Mouse (Mus musculus) adrenal gland, adult (tissue): Measurements from ENCODE around the gene Rhod.

ENCODE experiments used
- DNase-seq, 2 experiments: peaks; one replicate each; pipeline ENCODE4 v3.0.0; 2022 to 2023; ENCODE audit warnings: low spot score in 1 of 2; ENCODE audit not compliant: inconsistent age in 2 of 2

The Rhod gene

DNA sequence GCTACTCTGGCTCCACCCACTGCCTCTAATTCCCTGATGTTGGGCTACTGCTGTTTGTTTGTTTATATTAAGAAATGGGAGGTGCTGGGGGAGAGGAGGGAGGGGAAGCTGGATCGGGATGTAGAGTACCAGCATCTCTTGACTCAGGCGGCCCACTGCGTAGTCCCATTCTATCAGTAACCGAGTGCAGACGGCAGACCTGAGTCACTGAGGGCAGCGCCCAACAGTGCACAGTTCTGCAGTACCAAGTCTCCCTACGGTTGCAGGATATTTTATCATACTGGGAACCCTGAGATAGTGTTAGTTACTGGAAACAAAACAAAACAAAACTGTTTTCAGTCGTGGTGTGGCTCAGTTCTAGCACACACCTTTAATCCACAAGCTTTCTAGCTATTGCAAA, 11.9 kb upstream of the Rhod start:
- DNase-seq = no peak

DNA sequence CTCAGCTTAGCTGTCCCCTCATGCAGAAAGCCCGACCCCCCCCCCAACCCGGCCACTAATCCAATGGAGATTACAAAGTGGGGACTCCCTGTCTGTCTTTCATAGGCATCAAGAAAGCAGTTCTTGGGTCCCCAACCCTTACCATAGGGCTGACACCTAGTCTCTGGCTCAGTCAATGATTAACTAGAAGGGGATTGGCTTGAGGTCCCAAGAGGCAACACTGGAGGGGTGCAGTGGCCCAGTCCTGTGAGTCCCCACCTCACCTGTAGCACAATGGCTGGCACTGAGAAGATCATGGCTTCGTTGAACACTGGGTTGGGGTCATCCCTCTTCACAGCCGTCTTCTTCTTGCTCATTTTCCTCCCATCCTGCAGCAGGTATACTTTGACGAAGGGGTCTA, 11.4 kb upstream of the Rhod start:
- DNase-seq = no peak

DNA sequence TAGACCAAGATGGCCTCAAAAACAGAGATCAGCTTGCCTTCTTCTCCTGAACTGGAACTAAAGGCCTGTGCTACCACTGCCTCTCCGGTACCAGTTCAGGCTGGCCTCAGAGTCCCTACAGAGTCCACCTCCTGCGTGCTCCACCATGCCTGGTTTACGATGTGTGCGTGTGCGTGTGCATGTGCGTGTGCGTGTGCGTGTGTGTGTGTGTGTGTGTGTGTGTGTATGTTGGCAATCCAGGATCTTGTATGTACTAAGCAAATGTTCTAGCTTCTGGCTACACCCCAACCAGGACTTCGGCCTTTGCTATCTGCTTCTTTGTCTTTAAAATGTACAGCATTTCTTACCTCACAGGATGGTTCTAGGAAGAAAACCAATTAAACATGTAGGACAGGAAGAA, 10.0 kb upstream of the Rhod start:
- no peak for DNase-seq

DNA sequence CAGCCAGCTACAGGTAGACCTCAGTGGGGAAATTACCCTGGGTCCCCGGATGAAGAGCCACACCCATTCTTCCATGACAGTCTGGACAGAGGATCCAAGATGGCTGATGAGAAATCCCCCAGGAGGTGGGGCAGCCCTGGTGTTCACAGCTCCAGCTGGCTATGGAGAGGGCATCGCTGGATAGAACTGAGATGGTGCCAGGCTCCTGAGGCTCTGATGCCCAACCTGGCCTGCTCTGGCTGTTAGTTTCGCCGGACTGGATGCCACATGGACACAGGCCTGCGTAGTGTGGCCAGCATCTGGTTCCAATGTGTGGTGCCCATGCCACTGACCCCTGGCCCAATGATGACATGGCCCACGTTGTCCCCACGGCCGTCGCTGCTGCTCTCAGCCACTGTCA, 8.2 kb upstream of the Rhod start:
- DNase-seq = no peak

DNA sequence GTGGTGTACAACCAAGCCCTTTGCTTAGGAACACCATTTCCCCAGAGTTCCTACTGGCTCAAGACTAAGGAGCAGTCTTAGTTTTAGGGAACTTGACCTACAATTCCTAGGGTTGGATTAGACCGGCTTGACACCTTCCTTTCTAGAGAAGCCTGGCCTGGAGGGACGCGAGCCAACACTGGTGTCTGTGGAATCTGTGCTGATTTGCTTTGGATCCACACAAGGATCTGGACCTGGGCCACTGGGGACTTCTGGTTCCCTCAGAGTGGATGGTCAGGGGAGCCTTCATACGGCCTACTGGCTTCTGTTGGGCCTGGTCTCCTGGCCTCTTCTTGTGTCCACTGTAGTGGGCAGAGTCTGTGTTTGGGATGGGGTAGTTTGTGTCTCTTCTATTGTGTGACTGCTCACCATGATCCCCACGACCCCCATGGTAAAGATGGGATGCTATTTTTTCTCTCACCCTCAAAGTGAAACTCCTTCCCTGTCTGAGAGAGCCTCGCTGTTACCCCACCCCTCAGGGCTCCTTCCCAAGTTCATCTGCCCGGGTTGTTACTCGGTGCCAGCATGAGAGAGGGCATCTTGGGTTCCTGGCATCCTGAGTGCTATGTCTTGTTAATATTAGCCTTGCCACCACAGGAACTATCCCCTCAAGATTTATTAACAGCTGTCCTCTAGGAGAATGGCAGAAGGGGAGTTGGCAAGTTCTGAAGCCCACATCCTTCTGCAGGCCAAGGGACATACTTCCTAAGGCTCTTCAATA, 7.6 kb upstream of the Rhod start:
- DNase-seq = peak in 1 of 2 experiments; percentile 25

DNA sequence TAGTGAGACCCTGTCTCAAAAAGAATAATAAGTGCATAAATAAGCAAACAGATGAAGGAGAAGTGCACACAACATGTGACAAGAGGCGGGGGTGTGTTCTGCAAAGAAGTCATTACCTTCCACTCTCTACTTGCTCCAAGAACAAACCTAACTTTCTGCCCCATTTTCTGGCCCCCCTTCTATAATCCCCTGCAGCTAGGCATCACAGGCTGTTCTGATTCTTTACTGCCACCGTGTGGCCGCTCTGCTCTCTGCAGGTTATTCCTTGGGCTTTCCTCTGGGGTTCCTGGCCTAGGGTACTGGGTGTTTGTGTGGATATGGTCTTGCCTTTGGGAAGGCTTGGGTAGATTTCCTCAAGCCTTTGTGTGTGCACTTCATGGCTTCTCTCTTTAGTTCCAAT, 3.2 kb upstream of the Rhod start:
- peak; percentile 75 to 91 for DNase-seq

DNA sequence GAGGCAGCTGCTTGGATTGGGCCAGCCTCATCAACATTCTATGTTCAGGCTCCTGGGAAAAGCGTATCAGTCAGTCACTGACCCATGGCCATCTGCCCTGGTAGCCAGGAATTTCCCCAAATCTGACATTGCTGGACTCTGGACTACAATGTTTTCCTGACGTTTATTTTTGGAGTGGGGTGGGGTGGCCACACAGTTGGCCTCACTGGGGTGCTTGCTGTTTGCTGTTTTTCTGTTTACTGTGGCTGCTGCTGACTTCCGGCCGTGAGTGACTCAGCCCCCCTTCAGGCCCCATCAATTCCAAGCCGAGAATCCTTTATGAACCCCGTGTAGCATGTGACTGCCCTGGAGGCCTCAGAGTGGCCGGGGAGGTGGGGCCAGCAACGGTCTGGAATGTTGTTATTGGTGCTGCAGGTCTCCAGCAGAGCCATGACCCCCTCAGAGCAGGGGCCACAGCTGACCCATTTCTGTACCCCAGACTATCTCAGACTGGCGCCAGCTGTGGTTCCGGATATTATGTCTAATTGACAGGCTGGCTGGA, 2.5 kb upstream of the Rhod start:
- peak; percentile 53 to 66 for DNase-seq

DNA sequence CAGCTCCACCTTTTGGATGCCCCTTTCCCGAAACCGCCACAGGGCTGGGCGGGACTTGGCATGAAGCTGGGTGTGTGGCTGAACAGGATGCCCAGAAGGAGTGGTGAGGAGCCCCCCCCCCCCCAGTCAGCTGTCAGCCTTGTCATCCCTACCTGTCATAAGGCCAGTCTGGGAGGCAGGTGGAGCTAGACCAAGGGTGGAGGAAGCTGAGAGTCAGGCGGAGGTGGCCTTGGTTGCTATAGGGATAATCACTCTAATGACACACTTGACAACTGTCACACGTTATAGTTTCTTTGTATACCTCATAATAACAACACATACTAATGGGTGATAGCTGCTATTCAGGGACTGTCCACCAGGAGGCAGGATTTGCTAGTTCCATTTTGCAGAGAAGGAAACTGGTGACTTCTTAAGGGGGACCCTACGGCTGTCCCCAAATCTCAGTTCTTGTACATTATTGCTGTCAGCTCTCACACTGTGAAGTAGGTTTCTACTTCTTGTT, 1.9 kb upstream of the Rhod start:
- DNase-seq = peak; percentile 55 to 86

DNA sequence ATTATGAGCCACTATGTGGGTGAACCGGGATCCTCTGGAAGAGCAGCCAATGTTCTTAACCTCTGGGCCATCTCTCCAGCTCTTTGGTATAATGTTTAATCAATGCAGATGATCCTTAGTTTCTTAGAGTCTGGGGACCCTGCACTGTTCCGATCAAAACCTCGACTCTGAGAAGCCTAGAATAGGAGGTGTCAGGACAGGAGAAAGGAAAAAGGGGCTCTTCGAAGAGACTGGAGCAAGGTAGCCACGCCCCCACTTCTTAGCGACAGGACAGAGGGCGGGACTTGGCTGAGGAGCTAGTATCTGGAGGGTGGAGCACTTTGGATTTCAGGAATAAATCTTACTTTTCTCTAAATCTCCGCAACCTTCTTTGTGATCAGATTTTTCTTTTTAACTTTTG, 990 bp upstream of the Rhod start:
- DNase-seq = peak; percentile 69 to 83

DNA sequence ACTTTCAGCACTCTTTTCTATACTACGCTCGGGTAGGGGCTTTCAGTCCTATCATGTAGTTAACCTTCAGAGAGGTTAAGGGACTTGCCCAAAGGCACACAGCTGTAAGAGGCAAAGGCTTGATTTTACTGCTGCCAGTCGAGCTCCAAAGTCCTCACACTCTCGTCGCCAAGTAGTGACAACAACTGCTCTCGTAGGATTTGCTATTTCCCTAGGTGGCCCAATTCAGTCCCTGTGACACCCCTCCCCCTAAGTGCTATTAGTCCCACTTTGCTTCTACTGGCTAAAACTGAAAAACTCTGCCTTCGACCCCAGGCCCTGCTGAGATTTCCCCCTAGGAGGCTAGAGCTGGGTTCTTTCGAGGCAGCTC, 456 bp downstream of the Rhod start:
- no peak for DNase-seq

DNA sequence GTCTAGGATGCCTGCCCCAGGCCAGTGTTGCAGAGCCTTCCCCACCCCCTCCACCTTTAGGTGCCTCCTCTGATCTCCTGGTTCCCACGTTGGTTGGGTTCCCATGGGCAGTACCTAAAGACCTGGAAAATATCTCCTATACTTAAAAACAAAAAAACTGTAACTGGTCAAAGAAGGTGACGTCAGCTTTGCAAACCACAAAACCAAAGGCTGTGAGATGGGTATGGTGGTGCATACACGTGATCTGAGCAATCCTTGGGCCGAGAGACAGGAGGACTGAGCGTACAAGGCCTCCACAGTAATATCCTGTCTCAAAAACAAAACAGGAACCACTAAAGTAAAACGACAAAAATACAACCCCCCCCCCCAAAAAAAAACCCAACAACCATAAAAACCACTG, 1.3 kb downstream of the Rhod start:
- peak in 1 of 2 experiments; percentile 43 for DNase-seq

DNA sequence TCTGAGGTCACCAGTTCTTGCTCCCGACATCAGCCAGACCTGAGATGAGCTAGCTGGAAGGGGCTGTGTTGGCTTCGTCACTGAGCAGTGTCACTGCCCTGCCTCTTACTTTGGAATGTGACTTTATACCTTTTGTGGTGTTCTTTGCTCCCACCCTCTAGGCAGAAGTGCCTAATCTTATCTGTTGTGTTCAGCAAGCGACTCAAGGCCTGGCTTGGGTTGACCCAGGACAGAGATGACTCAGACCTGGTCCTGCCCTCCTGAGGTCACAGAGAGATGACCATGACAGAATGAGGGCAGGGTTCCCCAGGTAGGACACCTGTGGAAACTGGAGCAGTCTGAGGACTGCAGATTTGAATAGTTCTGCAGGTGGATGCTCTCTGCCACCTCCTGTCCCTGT, 3.0 kb downstream of the Rhod start:
- peak; percentile 56 to 79 for DNase-seq

DNA sequence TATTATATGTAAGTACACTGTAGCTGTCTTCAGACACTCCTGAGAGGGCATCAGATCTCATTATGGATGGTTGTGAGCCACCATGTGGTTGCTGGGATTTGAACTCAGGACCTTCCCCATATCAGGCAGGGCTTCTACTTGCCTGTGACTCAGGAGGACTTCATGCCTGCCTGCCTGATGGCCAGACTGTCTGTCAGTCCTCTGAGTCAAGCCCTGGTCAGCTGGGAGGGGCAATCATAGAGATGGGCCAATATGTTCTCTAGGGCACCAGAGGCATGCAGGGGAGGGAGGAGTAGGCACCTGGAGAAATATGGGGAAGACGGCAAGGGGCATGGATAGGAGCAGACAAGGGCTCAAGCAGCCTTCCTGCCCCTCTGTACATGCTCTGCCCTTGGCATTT, 4.2 kb downstream of the Rhod start:
- DNase-seq = peak in 1 of 2 experiments; percentile 66

DNA sequence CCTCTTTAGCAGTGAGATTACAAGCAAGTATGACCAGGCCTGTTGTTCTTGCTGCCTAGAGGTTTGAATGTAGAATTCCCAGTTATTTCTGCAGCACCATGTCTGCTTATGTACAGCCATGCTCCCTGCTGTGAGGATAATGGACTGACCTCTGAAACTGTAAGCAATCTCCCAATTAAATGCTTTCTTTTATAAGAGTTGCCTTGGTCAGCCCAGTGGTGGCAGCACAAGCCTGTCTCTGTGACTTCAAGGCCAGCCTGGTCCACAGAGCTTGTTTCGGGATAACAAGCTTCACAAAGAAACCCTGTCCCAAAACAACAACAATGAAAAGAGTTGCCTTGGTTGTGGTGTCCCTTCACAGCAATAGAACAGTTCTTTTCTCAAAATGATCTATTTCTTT, 5.5 kb downstream of the Rhod start:
- DNase-seq = peak in 1 of 2 experiments; percentile 57

DNA sequence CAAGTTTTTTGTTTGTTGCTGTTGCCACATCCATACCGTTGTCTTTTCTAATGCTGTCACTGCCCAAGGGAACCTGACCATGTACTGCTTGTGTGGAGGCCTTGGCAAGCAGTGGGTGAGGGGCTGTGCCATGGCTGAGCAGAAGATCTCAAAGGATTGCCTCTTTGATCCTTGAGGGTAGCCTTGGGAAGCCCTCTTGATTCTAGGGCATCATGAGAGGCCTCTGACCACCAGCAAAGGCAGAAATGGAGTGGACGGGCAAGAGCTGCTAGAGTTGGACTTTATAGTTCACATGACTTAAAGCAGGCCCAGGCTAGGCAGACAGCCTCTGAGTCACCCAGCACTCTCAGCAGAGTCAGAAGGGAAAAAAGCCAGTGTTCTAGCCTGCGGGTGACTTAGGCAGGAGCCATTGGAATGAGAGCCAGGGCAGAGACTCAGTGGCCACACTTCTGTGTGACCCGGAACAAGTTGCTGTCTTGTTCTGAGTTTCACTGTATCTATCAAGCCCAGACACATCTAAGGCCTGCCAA, 9.1 kb downstream of the Rhod start:
- DNase-seq = peak; percentile 63 to 79

DNA sequence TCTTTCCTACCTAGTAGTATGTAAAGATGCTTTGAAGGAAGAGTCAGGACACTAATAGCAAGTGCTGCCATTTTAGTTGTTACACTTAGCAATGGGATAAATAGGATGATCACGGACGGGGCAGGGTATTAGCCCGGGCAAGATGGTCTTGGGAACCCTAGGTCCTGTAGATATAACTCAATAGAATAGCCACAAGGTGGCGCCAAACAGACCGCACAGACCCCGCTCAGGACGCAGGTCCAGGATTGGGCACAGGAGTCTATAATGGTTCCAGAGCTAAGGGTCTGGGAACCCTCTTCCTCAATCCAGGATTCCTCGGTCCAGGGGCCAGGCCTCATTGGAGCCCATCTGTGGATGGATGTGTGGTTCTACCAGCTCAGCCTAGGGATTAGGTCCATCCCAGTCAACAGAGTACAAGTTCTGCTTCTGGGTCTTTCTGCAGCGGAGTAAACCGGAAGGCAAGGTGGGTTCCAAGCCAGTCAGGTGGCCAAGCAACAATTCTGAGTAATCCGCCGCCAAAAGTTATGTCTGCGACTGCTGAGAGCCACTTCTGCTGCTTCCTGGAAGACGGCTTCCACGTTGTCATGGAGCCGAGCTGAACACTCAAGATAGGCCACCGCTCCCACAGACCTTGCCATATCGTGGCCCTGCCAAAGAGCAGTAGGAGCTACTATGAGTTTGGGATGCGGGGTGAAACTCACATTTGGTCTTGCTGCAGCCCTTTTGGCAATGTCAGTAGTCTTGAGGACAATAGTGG, 13.4 kb downstream of the Rhod start:
- DNase-seq = peak in 1 of 2 experiments; percentile 79

DNA sequence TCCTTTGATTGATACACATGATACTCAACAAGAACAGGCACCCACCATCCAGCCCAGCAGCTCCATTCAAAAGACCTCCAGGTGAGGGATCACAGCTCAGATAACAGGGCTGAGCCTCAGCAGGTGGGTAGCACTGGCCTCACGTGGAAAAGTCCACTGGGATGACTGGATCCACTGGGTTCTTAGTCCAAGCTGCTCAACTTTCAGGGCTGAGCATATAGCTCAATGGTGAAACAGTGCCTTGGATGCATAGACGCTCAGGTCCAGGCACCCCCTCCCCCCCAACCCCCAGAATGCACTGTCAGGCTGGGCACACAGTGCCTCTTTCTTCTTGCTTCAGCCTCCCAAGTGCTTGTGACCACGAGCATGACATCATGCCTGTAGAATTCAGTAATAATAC, 16.2 kb downstream of the Rhod start:
- DNase-seq = no peak

DNA sequence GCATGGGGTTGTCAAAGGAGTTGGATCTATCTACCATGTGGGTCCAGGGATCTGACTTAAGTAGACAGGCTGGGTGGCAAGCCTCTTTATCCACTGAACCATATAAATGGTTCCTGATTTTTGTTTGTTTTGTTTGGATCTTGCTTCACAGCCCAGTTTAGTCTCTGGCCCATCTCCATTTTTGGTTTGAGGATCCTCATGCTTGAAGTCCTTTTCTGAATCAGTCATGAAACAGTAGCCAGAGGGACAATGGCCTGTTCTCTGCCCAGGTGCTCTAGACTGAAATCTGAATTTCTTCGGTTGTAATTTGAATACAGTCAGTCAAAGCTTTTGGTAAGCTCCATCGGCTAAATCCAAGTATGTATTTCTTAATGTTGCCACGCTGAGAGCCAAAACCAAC, 16.7 kb downstream of the Rhod start:
- DNase-seq = no peak

DNA sequence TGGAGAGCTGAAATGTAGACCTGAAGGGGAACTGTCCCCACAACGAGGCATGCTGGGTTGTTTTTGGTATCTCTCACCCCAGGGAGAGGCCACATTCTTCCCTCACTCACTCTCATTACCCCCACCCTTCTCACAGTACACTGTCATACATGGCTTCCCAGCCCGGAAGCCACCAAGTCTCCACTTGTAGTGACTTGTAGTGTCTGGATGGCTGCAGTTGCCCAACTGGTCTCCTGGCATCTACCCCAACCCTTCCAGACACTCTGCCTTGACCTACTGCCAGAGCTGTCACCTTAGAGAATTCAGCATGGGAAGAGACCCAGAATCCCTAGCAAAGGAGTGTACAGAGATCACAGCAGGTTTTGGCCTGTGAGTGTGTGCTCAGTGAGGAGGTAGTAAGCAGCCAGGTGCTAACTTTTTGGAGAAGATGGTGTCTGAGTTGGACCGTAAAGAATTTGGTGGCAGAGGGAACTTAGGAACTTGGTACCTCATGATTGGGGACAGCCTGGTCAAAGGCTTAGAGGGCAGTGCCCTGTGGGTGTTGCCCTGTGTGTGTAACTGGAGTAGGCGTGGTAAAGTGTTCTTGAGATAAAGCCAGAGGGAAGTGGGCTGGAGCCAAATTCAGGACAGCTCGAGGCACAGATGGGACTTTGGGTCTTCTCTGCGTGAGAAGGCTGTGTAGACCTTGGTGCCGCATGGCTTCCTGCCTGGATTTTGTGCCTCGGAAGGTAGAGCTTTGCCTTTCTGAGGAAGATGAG, 18.9 kb downstream of the Rhod start:
- peak in 1 of 2 experiments; percentile 64 for DNase-seq

DNA sequence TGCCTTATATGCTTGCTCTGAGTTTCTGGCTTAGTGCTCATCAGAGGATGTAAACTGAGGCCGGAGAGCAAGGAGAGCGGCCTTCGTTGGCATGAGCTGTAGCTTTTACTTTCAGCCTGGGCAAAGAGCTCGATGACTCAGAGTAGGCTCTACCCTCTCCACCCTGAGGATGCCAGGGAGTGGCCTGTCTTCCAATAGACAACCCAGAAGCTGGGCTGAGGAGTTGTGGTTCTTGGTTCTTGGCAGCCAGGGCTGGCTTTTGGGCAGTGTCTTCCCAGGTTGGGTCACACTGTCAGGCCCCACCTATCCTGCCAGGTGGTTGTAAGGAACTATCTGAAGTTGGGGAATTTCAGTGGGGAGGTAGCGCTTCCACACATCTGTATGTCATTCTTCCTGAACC, 19.5 kb downstream of the Rhod start:
- DNase-seq = peak in 1 of 2 experiments; percentile 46

DNA sequence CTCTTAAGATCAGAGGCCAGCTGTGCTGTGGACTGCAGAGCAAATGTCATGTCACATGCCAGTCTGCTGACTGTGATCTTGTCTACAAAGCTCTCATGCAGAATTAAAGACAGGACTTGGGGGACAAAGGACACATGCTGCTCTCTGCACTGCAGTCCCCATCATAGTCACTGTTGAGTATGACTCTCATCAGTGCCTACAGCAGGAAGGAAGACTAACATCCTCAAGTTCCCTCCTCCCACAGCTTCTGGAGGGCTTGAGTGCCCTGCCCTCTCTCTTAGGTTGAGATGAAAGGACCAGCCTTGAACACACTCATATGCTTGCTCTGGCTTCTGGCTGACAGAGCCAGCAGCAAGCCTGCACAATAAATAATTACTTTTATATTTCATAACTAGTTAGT, 21.5 kb downstream of the Rhod start:
- DNase-seq = no peak
